Mouse (Mus musculus): Measurements from ENCODE around the gene Arl3.
"Not testable (repeated sequence)": the region's sequence is repeated elsewhere in the genome, so short reads cannot be mapped to it uniquely, and the experiment has no call there.

Arl3 gene

DNA sequence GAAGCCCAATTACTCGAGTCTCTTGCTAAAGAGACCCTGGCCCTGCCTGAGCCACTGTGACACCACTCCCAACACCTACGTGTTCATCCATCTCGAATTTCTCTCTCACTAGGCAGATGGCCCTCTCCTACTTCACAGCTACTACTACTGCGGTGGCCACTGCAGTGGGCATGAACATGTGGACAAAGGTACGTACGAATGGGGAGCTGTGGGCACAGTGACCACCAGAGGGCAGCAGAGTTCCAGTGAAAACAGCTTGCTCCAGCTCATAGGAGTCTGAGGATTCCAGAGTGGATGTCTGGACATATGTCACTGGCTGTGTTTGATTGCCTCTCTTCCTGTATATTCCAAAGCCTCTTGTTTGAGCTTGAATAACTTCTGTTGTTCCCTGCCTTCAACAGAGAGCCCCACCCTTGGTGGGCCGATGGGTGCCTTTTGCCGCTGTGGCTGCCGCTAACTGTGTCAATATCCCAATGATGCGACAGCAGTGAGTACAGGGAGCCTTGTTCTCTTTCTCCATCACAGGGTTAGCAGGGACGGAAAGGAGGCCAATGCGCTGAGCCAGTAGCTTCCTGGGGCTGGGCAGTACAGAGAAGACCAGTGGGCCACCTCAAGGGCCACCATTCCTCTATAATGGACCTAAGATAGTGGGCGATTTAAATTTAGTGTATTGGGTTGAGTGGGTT lies 15.0 kb upstream of the Arl3 start:
- peak; percentile 84 to 95 for DNase-seq

DNA sequence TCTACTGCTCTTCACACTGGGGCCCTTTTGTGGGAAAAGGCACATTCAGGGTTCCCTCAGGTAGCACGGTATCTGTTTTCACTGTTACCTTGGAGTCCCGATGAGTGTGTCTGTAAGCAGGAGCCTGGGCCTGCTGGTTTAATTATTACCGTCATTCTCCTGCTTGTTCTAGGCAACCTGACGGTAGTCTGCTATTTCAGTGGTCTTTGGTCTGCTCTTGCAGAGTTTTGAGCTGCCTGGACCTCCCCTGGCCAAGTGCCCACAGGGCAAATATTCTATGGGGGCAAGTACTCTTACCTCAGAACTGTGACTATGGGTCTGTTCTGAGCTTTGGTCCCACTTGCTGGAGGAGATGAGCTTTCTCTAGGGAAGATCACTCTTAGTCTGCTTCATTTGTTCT lies 2.2 kb upstream of the Arl3 start:
- DNase-seq, result peak; percentile 77 to 91

DNA sequence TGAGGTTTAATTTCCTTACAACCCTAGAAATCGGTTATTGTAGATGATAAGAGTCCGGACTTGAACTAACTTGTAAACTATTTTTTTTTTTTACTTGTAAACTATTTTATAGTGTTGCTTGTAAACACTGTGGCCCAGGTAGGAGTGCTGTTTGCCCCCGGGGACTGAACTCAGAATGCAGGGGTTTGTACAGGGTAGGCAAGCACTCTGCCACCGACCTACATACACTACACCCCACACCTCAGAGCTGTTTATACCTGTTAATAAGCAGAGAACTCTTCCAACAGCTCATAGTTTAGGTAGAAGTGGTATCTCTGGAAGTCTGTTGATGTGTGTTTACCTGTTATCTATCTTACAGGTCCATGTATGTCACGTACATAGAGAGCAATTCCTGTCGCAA lies 992 bp upstream of the Arl3 start:
- DNase-seq, result no peak

DNA sequence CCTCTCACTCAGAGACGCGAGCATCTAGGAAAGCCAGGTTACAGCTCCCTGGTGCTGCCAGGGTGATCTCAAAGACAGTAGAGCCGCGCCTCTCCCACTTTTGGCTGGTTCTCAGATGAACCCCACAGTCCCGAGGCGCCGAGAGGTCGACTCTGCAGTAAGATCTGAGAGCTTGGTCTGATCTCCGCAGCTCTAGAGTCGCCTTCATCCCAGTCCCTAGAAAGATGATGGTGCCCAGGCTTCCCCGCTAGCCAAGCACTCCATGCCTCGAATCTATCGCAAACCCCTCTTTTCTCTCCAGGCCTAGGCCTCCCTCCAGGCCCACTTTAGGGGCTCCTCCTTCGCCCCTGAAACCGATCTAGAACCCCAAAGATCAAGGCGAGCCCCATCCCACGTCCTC lies 450 bp downstream of the Arl3 start:
- DNase-seq, result peak in 1 of 2 experiments; percentile 41

DNA sequence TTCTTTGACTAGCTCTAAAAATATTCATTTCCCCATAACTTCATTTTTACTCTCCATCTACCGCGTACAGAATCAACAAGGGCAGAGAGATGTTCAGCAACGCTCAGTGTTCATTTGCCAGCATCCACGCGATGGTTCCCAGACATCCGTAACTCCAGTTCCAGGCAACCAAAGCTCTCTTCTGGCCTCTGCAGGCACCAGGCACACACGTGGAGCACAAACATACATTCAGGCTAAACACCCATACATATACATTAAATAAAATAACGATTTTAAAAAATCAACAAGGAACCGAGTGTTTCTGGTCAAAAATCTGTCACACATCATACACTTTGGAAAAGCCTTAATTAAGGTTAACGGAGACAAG lies 1.1 kb downstream of the Arl3 start:
- no peak for DNase-seq

DNA sequence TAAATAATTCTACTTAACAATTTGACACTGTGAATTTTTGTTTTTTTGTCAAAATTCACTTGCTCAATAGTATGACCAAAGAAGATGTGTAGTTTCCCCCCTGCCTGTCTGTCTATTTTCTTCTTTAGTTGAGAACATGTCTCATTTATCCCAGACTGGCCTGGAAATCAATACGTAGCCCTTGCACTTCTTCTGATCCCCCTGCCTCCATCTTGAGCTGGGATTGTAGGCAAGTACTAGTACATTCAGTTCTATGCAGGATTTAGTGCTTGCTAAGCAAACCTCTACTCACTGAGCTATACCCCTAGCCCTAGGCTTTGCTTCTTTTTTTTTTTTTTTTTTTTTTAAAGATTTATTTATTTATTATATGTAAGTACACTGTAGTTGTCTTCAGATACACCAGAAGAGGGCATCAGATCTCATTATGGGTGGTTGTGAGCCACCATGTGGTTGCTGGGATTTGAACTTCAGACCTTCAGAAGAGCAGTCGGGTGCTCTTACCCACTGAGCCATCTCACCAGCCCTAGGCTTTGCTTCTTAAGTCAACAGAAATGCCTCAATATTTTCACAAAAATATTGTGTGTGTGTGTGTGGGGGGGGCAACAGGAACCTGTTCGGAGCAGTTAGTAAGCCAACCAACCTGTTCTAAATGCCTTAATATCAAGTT lies 1.7 kb downstream of the Arl3 start:
- DNase-seq, result not testable (repeated sequence)

DNA sequence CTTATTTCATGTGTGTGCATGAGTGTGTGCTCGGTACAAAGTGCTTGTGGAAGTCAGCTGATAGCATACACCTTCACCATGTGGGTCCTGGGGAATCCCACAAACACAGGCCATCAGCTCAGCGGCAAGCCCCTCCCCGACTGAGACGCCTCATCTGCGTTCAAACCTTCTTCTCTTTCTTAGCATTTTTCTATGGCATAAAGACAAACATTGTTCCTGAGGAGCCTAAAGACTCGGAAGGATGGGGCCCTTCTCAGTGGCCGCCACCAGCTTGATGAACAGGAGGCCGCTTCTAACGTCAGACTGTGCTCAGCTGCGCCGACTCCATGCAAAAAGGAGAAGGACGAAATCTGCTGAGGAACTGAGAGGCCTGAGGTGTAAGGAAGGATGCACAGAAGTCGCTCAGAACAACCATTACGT lies 8.9 kb downstream of the Arl3 start:
- DNase-seq, result no peak

DNA sequence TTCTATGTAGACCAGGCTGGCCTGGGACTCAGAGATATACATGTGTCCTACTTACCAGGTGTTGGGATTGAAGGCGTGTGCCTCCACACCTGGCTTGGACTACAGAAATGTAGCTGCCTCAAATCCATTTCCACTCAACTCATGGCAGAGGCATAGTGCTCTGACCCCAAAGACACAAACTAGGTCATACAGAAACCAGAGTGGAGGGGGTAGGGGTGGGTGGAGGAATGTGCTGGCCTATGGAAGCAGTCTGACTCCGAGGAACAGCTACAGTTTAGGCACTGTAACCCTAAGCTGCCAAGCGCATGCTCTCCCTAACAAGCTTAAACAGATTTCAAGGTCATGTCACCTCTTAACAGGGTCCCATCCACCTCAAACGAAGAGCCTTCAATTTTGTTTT lies 9.4 kb downstream of the Arl3 start:
- DNase-seq, result no peak

DNA sequence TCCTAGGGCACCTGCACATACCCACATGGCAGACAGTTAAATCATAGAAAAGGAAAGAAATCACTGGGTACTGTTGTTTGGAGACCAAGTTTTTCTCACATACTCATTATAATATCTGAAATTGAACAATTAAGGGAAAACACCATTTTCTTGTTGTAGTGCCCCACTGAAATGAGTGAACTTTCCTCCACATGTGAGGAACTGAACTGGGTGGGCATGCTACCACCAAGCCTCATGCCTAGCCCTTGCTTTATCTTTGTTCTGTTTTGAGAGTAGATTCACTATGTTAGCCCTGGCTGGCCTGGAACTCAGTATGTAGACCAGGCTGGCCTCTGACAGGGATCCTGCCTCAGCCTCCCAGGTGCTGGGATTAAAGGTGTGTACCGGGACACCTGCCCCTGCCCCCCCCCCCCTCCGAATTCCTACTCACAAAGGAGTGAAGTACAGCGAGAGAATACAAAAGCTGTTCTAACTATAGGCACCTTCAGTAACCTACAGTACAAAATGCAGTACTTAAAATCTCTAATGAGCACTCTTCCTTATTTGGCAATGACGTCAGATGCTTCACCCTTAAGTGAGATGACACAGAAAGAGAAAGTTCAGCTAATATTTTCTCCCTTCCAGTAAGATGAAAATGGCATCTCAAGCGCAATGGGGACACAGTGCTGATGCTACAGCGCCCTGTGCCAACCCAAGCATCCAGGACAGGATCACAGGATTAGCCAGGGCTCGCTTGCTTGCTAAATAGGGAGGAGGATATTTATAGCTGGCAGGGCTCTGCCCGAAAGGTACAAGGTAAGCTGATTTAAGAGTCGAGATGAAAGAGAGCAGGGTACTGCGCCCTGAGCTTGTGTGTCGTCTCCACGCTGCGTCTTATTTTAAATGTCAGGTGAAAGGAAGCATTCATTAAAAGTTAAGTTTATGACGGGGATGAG lies 10.2 kb downstream of the Arl3 start:
- no peak for DNase-seq

DNA sequence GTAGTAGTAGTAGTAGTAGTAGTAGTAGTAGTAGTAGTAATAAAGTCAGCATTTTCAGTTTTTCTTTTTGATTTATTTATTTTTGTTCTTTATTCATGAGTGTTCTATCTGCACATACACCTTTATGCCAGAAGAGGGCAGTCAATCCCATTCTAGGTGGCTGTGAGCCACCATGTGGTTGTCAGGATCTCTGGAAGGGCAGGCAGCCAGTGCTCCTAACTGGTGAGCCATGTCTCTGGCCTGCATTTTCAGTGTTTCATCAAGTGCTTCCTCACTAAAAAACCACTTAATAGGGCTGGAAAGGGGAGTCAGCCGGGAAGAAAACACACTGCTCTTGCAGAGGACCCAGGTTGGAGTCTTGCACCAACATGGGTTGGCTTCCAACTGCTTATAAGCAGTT lies 10.9 kb downstream of the Arl3 start:
- DNase-seq, result peak; percentile 71 to 76

DNA sequence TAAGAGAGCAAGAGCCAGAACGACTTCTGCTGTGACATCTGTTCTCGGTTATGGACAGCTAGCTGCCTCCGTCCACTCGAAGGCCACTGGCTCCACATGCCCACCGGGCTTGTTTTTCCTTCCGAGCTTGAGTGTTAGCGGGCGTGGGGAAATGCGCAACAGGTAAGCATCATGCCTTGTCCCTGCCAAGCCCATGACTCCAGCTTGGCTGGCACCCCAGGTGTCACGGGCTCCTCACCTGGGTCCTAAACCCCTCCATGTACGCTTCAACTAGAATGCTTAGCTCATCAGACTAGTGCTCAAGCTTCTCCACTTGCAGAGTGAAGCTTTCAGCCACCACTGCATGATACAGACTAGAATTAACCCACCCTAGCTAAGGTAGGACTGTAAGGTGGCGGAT lies 14.4 kb downstream of the Arl3 start:
- DNase-seq, result peak; percentile 26 to 58

DNA sequence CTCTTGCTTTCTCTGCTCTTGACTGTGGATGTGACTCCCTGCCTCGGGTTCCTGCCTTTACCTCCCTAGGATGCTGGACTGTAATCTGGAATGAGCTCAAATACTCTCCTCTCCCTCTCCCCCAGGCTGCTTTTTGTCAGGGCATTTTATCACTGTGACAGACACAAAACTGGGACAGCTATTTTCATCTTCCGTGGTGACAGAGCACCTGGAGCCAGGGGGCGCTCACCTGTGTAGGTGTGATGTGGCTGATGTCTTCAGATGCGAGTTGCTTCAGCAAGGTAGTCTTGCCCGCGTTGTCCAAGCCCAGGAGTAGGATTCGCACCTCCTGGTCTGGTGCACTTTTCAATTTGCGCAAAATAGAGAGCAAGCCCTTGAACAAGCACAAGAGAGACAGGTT lies 15.0 kb downstream of the Arl3 start:
- DNase-seq, result no peak

DNA sequence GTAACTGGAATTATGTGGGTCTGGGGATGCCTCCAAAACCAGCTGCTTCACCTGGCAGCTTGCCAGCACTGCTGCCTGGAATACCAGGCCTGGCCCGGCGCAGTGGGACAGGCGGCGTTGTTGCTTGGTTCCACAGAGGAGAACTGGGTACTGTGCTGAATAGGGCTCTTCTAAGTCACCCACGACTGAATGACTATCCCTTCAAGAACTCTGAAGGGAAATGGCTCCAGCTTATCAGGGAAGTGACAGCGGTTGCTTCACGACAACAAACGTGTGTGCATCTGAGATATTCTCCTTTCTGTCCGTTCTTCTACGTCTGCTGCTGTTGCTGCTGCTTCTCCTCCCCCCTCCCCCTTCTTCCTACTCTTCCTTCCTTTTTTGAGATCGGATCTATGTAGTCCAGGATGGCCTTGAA lies 19.4 kb downstream of the Arl3 start:
- DNase-seq, result peak in 1 of 2 experiments; percentile 49

DNA sequence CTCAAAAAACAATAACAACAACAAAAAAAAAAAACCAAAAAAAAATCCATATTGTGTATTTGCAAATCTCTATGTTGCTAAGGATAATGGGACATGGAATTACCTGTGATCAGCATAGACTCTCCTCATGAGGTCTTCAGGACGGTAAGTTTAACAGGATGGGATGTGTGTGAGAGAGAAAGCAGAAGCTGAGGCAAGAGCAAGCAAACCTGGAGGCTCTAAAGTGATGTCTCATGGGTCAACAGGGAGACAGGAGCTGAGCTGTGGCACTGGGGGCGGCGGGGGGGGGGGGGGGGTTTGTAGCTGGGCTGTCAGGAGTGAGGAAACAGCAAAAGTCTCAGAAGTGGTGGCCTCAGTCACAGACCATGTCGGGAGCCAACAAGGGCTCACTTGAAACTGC lies 20.5 kb downstream of the Arl3 start:
- DNase-seq, result no peak

DNA sequence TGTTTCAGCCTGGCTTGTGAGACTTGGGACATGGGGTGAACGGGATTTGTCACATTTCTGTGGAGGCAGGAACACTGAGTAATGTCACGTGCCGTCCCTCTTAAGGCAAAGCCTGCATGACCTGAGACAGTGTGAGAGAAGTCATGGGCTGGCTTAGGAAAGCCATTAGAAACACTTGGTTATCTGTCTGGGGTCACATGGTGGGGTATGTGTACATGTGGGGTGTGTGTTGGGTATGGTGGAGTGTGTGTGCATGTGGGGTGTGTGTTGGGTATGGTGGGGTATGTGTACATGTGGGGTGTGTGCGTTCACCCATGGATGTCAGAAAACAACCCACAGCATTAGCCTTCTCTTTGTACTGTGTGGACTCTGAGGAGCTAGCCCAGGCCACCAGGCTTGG lies 22.6 kb downstream of the Arl3 start:
- no peak for DNase-seq

DNA sequence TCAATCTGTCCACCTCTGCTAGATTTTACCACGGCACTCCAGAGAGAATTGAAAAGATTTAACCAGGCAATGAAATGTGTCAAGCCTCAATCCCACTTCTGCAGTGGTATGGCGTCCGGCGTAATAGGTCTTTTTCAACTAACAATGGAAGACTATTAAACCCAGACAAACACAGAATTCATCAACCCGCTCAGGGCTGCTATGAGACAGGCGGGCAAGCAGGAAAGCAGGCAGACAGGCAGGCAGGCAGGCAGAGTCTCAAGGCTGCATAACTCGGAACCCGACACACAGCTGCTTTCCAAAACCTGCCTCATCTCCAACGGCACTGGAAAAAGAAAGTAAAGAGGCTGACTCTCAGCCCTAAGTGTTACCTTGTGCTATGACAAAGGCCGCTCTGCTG lies 24.9 kb downstream of the Arl3 start:
- no peak for DNase-seq

DNA sequence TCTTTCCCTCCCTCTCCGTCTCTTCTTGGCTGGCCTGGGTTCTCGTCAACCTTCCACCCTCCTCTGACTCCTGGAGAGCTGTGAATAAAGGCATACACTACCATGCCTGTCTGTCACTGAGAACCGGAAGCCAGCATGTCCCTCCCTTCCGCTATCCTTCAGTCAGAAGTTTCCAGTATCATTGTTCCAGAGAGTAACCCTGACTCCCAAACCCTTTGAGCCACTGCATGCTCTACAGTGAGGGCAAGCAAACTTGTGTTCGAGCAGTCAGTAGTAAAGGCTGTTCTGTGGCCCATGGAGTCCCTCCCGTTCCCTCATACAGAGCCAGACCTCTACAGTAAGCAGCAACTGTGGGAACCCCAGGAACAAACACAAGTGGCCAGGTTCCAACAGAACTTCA lies 25.4 kb downstream of the Arl3 start:
- no peak for DNase-seq

DNA sequence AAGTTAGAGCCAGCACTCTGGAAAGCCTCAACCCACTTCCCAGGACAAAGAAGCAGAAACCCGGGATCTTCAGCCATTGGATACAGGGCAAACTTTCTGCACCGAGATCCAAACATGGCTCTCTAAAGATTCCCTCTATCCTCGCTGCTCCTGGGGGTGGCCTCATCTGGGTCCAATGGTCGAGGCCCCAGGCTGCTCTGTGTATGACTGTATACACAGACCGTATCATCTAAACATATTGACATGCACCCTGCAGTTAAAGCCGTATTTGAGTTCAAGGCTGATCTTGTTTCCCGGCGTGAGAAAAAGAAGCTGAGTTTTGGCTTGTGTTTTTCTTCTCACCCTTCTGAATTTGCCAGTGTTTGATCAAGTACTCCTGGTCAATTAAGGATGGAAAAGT lies 30.2 kb downstream of the Arl3 start:
- no peak for DNase-seq

DNA sequence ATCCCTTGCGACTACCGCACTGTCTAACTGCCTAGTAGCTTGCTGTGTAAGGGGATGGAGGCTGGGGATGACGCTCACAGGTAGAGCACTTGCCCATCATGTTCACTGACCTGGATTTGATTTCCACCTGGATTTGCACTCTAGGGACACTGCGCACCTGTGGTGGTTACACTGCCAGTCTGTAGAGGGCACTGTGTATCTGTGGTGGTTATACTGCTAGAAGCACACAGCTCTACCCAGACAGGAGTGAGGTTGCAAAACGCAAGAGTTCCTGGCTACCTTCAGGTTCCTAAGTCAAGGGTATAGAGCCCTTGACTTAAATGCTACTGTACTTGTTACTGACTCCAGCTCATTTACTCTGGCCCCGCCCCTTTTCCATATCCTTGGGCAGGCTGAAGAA lies 34.8 kb downstream of the Arl3 start:
- peak in 1 of 2 experiments; percentile 46 for DNase-seq

DNA sequence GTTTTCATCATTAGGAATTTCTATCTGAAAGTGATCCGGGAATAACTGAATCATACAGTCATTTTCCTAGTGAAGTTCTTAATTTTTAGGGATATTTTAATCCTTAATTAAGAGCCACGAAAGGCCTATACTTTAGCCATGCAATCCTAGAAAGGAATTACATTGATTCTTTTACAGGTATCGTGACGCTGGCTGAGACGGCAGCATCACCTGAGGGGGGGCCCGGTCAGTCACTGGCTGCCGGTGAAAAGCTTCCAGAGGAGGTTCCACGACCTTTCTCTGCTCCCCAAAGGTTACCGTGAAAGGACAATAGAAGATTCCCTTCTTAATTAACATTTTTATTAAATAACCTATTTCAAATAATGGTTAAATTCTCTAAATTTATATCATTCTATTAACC lies 35.6 kb downstream of the Arl3 start:
- no peak for DNase-seq

DNA sequence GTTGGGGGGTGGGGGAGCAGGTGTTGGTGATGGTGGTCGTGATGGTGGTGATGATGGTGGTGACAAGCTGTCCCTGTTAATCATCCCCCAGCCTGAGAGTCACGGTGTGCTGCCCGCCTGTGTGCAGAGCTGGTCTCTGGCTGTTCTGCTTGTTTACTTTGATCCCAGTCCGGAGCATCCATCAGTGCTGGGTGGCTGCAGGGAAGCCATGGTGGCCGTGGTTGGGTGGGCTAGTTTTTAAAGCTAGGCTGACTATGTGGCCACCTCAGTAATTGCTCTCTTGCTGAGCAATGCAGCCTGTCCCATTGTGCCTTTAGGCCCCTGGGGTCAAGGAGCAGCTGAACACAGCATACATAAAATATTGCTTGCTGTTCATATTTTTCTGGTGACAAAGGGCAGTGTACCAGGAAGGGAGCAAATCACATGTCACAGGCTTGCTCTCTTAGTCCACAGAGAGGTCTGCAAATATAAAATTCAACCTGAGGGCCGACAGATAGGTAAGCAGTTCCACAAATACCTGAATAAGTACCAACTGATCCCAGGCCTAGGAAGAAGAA lies 38.4 kb downstream of the Arl3 start:
- peak in 1 of 2 experiments; percentile 6 for DNase-seq

DNA sequence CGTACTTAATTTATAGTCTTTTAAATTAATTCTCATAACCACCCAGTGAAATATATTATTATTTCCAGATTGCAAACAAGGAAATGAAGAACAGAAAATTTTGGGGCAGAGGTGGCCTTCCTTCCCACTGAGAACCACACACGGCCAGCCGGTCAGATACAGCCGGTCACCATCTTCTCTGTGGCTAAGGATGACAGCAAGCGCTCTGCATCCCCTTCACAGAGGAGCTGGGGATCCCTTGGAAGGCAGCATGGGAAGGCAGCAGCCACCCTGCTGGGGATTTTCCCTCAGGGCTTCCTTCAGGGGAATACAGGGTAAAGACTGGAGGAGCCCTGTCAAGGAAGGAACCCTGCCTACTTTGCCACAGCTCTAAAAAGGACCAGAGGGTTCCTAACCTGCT lies 39.5 kb downstream of the Arl3 start:
- DNase-seq, result no peak

DNA sequence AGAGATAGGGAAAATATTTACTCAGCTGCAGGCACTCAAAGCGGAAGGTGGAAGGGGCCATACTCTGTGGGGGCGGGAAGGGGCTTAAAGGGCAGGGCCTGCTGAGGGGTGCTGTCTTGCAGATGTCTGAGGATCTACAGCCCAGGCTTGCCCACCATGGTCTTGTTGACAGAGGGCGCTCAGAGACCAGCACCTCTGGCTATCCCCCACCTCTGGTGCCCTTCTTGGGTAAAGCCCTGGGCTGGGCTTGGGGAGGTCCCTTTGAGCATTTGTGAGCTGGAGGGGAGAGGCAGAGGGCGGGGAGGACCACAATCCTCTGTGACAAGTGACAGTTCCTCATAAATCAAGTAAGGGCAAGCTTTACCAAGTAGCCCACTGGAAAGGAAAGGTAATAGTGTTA lies 39.9 kb downstream of the Arl3 start:
- no peak for DNase-seq
